Mouse (Mus musculus): ENCODE results near the gene Fam19a5.

The Fam19a5 gene

GRCm38 (mm10) chr15:87661954-87662353 is 117.9 kb downstream of the Fam19a5 start:
- intact Hi-C loops (cut with DNase I), result no loop called here

DNA sequence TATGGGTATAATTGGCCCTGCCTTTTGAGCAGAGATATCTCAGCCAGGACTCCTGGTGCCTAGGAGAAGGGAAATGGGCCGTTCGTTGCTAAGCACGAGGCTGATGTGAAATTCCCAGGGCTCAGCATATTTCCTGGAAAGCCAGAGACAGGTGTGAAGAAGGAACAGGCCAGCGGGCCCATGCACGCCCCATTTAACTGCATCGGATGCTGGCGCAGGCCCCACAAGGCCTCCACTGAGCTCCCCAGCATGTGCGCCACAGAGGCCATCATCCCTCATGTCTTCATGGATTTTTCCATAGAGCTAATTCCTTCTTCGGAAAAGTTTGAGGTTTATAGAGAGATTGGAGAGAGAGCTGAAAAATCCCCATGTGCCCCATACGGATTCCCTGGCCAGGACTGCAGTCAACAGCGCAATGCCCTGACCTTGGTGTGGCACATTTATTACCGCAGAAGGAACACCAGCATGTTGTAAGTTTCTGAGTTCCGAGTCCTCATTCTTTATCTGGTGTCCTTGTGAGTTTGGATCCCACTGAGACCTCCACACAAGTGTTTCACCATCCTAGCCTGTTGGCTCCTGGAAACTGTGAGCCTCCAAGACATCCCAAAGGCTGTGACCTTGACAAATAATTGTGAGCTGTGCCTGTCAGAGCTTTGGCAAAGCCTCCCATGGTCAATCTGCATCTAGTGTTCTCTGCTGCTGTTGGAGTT is 122.1 kb downstream of the Fam19a5 start:
- intact Hi-C loops (cut with DNase I), result no loop called here

DNA sequence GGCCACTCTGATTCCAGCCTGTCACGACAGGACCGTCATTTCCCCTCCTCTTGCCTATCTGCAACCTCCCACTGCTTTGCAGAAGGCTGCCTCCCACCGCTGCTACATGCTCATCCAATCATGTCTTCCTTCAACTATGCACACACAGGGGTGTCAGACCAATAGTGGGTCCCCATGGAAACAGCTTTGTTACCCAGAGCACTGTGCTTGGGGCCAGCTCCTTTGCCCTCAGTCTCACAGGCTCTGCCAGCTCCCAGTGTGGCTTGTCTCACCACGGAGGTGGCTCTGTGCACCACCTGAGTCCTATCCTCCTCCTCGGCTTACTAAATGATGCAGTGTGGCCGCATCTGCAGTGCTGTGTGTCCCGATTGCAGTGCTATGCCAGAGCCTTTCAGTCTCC is 123.3 kb downstream of the Fam19a5 start:
- intact Hi-C loops (cut with DNase I), result no loop called here

- intact Hi-C loops (cut with DNase I), result no loop called here
These were observed 124.0 kb downstream of the Fam19a5 start for GRCm38 (mm10) chr15:87668112-87668511.

DNA sequence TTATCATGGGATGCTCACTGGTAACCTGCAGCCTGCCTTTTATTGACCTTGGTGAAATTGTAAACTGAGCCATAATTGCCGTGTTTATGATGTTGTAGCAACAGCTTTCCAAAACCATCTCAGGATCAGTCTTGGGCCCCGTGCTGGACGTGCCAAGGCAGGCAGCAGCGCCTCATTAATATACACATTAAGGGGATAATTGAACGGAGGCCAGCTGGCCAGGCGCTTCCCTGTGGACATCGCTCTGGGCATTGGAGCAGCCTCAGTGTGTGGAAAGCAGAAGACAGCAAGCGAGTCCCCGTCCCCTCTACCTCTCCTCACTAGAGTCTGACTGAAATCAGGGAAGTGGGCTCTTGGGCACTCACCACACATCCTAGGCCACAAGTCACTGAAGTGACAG is 127.8 kb downstream of the Fam19a5 start:
- intact Hi-C loops (cut with DNase I), result loop anchor here (5.0 kb wide), 1 partner anchor 45 kb away; no protein-coding TSS in a partner anchor

DNA sequence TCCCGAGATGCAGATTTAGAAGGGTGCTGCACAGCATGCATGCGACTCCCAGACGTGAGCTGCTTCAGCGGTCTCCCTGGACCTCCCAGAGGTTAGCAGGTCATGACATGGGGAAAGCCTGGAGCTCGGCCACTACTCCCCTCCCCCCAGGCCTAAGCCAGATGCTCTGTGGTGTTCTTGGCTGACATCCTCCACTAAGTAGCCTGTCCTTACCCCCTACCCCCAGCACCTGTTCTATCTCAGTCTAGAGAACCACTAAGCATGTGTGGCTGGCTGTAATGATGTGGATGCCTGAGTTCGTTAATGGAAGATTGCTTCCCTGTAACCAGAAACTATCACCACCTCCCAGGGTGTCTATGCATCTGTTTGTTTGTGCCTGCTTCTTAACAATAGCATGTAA is 134.6 kb downstream of the Fam19a5 start:
- intact Hi-C loops (cut with DNase I), result no loop called here

- intact Hi-C loops (cut with DNase I), result no loop called here
These were observed 138.3 kb downstream of the Fam19a5 start for GRCm38 (mm10) chr15:87682410-87682809.

DNA sequence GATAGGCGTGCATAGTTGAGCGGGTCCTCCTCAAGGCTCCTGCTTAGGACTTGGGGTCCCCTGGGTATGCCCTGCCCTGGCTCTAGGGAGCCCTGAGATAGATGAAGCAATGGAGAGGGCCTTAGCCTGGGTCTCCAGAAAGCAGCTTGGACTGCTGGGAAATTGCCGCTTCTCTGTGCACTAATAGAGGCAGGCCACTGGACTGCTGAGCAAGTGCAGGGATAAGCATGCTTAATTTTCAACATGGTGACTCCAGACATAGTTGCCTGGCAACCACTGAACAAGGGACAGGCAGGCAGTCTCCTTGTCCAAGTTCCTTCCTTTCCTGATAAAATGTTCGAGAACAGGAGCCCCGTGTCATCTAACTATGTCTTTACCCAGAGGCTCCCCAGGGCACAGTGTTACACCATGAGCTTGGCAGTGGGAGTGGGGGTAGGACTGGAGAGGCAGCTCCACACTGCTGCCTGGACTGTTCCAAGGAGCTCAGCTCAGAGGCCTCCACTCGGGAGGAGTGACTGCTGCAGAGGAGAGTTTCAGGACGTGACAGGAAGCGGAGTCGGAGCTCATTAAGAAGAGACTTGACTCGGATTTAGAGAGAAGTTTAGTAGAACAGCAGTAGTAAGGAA is 142.4 kb downstream of the Fam19a5 start:
- intact Hi-C loops (cut with DNase I), result no loop called here

GRCm38 (mm10) chr15:87691271-87691955 is 147.3 kb downstream of the Fam19a5 start:
- intact Hi-C loops (cut with DNase I), result no loop called here

DNA sequence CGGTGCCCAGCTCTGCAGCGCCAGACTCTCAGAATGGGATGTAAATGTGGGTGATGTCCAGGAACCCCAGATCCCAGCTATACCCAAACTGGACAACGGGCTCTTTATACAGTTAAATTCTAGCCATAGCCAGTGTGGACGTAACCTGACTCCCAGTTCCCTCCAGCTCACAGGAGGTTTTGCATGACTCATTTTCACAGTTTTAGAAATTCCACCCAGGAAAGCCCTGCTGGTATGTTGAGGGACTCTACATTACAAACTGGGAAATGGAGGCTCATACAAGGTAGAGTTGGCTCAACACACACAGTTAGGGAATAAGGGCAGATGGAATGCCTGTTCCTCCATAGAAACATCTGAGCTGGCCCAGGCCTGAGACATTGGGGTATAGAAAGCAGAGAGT is 147.9 kb downstream of the Fam19a5 start:
- intact Hi-C loops (cut with DNase I), result no loop called here

DNA sequence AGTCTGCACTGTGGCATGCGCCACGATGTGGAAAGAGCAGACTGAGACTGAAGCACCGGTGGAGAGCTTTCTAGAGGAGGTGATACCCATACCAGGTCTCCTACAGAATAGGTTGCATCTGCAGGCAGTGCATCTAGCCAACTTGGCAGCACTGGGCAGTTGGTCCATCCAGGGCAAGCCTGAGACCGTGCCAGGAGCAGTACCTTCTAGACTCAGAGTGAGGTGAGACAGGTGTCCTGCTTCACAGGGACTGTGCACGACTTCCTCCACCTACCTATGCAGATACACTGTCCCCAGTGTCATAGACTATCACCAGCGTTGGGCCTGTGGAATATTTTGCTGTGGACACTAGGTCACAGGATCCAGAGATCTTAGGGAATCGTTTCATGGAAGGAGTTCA is 148.3 kb downstream of the Fam19a5 start:
- intact Hi-C loops (cut with DNase I), result no loop called here

DNA sequence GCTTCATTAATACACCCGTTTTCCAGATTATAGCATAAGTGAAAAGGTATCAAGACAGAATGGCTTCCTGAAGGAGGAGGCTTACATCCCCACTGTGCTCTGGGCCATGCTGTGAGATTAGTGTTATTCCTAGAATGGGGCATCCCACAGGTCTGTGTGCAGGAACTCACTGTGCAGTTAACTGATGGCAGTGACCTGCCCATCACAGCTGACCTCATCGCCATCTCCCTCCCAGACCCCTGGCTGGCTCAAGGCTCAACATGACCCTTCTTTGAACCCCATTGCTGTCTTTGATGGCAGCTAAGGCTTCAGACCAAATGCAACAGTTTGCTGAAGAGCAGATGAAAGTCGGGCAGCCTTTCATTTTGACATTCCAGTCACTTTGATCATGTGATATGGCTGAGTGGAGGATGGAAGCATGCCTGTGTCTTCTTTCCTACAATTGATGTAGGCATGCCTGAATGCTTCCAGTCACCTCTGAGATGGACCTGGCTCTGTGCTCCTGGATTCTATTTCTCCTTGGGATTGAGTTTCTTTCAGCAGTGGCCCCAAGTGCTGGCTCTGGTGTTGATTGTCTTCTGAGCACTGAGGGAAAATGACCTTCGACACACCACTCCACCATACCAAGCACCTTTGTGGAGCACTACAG is 148.9 kb downstream of the Fam19a5 start:
- intact Hi-C loops (cut with DNase I), result no loop called here

GRCm38 (mm10) chr15:87697433-87697996 is 153.4 kb downstream of the Fam19a5 start:
- intact Hi-C loops (cut with DNase I), result no loop called here

DNA sequence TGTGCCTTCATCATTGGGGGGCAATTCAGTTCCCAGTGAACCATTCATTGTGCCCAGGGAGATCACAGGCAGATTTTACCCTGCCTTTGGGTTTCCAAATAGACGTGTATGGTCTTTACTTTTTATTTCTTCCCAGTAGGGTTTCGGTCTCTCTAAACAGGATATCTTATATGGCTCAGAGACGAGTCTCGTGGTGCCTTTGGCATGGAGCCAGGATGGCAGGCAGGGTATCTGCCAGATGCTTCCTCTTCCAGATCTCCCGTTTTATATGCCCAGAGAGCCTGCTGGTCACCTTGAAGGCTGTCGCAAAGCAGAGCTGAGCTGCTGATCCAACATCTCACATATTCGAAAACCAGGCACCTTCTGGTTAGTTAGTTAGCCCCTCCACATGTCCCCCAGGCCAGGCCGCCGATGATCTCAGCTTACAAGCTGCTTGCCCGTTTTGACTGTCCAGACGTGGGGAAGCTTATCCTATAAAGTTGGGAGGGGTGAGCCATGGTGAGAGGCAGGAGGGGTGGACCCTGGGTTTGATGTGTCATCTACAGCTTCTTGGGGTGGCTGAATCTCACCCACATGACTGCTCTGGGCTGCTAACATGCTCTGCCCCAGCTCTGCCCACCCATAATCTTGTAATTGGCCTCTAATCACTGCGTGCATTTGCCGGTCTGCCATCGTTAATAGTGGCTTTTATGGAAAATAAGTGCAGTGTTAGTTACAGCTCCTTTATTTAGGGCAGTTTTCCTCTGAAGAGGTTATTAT is 154.6 kb downstream of the Fam19a5 start:
- intact Hi-C loops (cut with DNase I), result no loop called here

DNA sequence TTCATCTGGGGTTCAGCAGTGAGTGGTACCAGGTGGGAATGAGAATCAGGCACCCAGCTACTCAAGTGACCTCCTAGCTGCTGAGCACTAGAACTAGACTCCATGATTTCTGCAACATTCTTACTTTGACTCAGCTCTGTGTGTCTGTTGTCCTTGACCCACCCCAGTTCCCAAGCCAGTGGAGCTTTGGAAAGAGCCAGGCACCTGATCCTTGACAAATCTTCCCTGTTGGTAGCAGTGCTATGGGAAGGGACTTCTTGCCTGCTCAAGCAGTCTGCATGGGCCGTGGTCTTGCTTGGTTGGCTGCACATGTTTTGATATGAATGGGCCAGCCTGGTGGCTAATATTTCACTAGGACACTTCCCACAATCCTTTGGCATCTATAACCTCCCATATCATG is 158.7 kb downstream of the Fam19a5 start:
- intact Hi-C loops (cut with DNase I), result no loop called here

- intact Hi-C loops (cut with DNase I), result no loop called here
These were observed 159.2 kb downstream of the Fam19a5 start for GRCm38 (mm10) chr15:87703334-87703733.

DNA sequence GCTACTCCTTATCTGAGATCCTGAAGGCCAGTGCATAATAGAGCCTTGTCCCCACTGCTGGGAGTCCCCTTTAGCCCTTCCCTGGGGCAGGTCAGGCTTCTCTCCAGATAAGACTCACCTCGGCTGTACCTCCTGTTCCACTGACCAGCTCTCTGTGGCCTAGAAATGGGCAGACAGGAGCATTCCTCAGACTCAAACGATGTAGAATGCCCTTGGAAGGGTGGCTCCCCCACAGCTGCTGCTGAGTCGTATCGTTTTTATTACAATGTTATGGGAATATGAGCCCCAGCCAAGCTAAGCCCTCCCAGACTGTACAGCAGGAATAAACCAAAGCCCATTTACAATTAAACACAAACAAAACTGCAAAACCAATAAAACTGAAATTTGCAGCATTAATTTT is 167.7 kb downstream of the Fam19a5 start:
- intact Hi-C loops (cut with DNase I), result no loop called here

DNA sequence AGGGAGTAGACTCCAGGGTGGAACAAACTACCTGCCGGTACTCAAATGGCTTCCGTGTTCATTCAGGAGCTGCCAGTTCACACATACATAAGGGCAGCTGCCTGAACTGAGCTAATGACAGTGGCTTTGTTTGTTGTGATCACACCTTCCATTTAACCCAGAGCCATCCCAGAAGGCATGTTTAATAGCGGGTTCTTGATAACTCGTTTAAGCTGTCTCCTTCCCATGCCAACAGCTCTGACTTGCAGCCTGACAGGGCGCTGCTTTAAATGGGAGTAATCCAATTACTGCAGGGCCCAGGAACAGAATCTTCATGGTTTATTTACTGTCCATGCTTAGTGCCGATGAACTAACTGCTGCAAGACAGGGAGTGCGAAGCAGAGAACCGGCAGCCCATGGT is 168.1 kb downstream of the Fam19a5 start:
- intact Hi-C loops (cut with DNase I), result no loop called here

GRCm38 (mm10) chr15:87715037-87715676 is 171.1 kb downstream of the Fam19a5 start:
- intact Hi-C loops (cut with DNase I), result no loop called here

- intact Hi-C loops (cut with DNase I), result no loop called here
These were observed 173.0 kb downstream of the Fam19a5 start for GRCm38 (mm10) chr15:87717056-87717455.
